Mouse (Mus musculus) frontal cortex, postnatal 10 days (tissue): Measurements from ENCODE around the gene Ttll5.

Experiments used
- DNase-seq, 2 experiments: peaks; one replicate each; pipeline ENCODE4 v3.0.0; 2022; ENCODE audit warnings: low spot score in 2 of 2, mixed read lengths in 1 of 2

The Ttll5 gene

DNA sequence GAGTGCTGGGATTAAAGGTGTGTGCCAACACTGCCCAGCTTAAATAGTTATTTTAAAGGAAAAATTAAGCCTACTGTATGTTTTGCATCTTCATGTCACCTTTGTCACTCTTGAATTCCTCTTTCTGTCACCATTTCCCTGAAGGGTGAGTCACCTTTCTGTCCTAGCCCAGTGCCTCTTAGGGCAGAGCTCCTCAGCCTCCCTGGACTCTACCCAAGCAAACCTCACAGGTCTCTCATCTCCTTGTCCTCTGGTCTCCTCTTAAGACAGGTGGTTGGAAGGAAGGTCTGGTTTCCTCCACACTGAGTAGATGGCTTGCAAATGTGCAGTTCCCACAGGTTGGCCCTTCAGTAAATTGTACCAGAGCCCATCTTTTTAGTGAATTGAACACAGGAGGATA is 143.4 kb downstream of the Ttll5 start:
- no peak for DNase-seq

DNA sequence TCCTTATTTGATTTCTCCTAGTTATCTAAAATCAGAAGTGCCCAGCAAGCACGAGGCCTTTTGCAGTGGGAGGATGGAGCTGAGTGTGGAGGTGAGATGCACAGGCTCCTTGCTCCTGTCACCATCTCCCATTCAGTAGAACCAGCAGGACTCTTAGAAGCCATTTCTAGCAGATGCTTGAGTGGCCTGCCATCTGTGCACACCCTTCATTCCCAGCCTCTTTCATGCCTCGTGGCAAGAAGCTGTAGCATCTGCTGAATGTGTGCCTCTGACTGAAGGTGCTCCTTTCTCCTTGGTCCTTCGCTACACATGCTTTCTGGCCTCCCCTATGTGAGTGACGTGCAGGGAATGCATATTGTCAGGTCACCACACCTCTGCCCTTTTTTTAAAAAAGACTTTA is 143.9 kb downstream of the Ttll5 start:
- DNase-seq: no peak

DNA sequence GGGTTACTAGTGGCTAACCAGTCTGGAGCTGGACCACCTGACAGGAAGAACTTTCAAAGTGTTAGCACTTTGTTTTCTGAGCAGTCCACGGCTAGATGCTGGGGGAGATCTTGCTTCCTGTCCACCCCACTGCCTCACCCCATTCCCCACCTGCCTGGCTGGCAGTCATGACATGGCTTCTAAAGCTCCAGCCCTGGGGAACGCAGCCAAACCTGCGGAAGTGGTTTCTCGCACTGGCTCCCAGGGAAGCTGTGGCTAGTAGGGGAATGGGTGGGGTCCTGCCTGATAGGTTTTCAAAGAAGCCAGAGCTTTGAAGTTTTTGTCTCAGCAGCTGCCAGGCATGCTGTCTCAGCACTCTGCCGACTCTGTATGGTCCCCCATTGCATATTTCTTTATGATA is 145.1 kb downstream of the Ttll5 start:
- no peak for DNase-seq

DNA sequence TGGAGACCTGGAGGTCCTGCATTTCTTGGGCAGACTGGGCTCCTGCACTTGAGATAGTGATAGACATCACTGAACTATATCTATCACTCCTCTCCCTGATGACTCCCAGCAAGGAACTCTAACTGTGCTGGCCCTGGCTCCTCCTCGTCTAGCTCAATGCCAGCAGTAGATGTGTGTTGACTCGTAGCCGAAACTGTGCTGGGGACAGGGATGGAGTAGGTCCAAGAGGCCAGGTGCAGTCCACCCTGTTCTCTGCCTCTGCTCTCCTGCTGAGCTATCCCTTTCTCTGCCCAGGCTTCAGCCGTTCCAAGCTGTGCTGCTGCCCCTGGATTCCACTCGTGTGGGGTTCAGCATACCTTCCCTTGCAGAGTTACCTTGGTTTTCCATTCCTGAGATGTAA is 145.7 kb downstream of the Ttll5 start:
- no peak for DNase-seq

DNA sequence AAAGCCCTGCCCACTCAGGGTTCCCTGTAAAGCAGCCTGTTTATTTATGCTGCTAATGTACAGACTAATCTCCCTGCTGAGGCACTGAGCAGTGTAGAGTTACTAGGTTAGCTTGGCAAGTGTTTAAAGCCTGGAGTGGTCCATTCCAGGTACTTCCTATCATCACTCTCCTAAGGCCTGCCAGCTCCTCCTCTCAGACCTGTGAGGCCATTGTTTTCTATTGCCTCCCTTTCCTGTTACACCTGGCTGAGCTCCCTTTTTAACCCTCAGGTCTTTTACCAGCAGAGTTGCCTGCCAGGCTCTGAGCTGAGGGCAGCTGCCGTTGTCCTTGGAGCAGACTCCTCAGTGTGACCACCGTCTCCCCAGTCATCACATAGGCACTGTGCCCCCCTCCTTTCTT is 146.3 kb downstream of the Ttll5 start:
- DNase-seq: no peak

DNA sequence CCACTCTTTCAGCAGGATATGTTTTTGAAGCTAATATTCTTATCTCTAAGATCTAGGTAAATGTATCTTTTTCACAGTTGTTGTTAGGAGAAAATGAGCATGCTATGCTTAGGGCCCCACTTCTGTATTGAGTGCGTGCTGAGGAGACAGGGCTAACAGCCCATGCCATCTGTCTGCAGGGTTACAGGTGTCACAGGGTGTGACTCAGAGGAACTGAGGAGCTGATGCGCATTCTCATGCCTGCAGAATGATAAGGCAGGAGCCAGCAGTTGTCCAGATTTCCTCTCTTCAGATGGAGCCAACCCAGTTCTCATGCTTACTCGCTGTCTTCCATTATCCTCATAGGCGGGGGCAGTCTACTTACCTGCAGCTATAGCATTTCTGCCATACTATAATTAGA is 147.2 kb downstream of the Ttll5 start:
- no peak for DNase-seq

DNA sequence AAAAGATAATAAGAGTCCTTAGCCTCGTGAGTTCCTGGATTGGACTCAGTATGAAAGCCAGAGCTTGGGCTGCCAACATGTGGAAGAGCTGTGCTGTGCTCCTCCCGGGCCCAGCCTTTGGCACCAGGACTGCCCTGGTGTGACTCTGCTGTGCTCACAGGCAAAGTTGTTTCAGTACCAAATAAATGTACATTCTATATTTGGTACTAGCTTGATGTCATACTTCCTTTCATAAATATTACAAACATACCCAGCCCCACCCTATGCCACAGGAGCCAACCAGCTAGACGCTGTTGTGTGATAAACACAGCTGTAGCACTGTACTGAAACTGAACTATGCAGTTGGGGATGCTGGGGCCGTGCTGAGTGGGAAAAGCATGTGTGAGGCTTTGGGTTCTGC is 149.1 kb downstream of the Ttll5 start:
- DNase-seq: no peak

DNA sequence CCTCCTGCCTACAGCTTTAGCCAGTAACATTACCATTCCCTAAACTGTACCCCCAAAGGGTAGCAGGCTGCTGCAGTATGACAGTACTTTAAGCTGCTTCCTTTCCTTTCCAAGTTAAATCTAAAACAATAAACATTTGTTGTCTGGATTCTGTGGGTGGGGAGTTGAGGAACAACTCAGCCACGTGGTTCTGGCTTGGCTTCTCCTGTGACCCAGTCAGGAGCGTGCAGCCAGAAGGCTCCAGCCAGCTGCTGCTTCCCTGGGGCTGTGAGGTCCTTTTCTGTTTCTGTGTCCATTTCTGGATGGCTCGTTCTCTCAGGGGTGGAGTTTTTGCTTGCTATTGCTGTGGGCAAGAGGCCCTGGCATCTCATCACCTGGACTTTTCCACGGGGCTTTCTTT is 149.6 kb downstream of the Ttll5 start:
- no peak for DNase-seq

DNA sequence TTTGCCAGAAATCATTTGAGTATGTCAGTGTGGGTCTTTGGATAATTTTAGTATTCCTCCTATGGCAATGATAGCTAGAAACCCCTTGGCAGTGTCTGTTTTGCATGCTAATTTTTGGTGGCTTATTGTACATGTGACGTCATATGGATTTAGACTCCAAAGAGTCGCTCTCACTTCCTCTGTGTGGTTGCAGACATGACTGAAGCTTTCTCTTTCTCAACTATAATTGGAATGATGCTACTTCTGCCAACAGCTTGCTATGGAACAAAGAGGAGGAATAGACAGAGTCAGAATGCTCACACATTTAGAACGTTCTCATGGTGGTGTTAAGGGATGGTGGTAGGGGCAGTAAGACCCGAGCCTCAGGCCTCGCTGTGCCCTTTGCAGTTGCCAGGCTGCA is 155.5 kb downstream of the Ttll5 start:
- DNase-seq: no peak

DNA sequence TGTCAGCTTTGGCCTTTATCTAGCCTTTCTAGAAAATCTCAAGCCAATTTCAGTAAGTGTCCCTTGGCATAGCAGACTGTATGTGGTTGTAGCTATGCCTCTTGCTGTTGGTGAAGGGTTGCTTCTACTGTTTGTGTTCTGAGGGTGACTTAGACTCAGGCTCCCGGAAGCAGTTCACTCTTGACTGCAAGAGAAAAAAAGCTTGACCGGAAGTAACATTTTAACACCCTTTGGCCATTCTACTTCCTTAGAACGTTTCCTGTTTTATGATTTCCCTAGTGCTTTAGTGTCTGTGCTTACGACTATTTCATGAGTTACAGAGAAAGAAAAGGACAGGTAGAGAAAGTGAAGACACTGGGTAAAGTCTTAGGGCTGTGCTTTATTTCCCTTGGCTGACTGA is 161.1 kb downstream of the Ttll5 start:
- DNase-seq: no peak

DNA sequence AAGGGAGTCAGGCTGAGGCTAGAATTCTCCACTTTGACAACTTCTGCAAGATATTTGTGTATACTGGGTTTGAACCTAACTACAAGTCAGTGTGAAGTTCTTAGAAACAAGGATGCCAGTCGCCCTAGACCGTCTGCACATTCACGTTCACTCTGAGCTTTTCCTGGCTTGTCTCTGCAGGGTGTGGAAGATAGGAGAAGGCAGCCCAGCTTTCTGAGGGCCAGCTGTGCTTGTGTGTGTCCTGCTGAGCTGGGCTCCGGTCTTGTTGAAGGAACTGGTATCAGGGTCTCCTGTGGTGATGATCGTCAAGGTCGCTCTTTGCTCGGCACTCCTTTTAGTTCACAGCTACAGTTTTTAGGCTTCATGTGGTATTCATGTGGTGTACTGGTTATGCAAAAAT is 161.6 kb downstream of the Ttll5 start:
- DNase-seq: no peak

DNA sequence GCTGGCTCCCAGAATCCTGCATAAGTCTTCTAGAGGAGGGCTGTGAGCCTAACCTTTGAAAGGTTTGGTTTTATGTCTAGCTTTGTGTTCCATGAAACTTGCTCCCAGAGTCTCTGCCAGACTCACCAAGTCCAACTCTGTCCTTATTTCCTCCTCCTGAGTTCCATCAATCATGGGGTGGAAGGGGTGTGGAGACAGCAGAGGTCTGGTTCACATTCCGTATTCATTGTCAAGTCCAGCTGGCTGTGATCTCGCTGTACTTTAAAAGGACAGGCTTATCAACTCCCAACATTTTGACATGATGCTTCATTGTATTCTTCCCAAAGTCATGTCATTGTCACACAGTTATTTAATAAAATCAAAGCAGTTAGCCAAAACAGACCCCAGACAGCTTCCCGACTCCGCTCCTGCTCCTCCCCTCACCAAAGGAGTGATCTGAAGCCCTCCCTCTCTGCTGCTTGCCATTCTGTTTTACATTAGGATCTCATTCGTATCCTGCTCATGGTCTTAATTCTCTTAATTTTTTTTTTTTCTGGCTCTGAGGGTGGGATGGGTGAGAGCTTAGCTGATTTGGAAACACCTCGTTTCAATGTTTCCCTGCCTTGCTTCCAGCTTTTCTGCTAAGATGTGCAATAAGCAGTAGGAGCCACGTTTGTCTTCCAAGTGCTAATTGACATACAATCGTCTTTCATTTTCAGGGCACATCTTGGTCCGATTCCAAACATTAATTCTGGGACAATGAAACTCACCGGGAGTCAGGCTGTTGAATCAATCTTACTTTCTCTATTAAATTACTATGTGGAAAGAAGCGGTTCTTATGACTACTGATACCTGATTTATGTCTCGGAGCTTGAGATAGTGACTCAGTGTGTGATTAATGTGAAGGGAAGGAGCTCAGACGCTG is 162.3 kb downstream of the Ttll5 start:
- no peak for DNase-seq

DNA sequence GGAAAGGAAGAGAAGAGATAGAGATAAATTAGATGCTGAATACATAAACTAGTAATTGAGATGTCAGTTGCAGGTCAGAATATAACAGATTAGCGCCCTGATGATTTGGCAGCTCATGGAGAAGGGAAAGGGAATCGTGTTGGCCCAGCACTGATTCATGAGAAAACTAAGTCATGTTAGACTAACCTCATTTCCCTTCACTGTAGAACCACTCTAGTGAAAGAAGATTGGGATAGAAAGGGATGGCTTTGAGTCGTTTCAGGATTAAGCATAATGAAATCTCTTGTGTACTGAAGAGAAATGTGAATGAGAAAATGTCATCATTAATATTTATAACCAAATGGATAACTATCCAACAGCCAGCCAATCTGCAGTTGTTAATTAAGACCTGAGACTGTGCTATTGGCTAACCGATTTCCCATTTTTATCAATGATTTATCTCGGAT is 163.0 kb downstream of the Ttll5 start:
- DNase-seq: no peak

DNA sequence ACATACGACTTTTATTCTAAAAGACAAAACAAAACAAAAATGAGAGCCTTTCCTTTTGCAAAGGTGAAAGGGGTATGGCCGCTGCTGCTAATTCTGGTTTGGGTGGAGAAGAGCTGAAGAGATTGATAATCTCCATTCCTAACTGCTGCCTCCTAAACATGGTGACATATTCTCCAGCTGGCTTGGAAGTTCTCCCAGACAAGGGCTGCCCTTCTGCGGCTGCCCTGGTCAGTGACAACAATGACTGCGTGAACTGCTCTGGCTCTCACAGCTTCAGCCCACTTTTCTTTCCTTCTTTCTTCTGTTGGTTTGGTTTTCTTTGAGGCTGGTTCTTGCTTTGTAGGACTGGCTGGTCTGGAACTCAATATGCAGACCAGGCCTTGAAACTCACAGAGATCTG is 163.7 kb downstream of the Ttll5 start:
- no peak for DNase-seq

DNA sequence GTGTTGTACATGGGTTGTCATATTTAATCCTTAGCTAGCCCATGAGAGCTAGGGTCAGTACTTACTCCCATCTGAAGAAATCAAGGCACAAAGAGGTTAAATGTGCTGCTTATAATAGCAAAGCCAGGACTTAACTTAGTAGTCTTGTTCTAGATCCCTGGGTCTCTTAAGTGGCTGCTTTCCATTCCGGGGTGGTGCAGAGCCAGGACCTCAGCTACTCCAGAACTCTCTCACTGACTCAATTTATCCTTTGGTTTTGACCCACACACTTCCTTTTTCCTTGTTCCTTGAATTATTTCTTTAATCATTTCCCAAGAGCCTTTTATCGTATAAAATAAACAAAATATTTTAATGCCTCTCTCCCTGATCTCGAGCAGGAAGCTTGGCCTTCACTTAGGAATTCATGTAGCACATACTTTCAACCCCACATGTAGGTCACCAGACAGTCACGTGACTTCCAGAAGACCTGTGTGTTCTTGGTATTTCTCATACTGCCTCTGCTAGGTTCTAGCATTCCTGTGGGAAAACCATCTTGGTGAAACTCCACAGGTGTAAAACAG is 164.4 kb downstream of the Ttll5 start:
- DNase-seq: no peak

DNA sequence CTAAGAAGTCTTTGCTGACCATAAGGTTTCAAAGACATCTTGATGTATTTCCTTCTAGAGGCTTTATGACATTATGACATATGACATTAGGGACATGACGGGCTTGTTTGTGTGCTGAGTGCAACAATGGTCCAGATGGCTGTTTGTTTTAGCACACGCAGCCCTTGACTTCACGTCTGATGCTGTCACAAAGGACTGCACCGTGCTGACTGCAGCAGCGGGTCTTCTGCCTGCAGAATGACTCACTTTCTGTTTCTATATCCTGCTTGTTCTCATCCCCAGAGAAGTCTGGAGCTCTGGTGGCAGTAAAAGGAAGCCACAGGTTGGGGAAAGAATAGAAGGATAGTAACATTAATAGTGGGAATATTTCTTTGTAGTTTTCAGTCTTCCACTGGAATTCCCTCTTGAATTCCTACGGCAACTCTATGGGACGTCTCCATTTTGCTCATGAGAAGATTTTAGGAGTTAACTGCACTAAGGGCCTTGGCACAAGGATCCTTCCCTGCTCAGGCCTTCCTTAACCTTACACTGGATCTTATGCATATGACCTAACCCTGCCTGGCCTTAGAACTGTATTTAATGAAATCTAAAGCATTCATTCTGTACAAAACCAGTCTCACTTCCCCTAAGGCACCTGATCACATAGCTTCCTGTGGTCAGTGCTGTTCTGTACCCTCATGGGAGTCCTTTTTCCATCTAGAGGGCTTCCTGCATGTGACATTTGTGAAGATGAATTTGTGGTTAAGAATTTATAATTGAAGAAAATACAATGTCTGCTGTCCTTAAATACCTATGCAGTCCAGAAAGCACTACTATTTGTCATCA is 167.8 kb downstream of the Ttll5 start:
- no peak for DNase-seq

DNA sequence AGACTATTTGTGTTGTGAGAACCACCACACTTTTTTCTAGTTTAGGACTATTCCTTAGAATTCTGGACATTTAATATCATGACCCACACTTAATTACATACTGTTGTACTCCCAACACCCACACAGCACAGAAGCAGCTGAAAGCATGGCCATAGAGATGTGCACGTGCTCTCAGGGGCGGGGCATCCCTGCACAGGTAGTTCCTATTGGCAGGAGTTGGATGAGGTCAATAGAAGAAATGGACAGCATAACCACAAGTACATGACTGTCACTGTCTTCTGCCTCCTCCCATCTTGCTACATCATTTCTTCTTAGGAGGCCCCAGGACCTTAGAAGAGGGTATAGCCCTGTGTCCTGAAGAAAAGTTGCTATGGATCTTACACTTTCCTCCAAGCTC is 168.4 kb downstream of the Ttll5 start:
- DNase-seq: no peak

DNA sequence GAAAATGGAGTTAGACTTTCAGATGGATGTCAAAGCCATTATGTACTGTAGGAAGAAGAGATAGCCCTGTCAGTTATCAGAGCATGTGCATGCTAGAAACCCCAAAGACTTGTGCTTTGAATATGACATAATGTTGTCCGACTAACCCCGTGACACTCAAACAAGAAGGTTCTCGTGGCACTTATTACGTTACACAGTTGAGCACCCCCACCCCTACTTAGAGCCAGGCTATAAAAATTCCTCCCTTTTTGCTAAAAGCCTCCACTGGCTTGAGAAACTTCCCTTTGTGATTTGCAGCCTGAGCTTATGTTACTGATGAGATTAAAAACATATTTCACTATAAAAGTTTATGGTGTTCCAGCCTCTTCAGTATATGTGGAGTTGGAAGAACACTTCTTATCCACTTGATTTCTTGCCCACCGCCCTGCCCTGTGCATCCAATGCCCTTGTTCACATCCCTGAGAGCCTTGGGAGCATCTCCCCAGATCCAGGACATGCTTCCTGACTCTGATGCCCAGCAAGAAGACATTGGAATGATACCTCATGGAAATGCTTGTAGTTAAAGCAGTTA is 169.4 kb downstream of the Ttll5 start:
- no peak for DNase-seq

DNA sequence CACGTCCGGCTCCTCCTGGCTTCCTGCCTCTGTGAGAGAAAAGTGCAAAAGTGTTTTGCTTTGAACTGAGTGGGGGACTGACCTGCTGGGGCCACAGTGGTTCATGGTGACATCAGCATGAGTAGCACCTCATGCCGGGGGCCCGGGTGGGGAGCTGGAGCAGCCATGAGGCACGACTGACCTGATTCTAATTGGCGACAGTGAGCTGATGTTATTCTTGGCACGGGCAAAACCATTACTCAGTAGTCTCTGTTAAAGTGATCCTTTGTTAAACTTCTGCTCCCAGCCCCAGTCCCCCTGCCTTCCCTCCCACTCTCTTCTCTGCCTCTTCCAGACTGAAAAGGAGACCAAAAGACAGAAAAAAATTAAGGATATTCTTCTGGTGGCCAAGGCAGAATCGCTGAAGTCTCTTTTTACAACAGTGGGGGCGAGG is 176.2 kb downstream of the Ttll5 start:
- DNase-seq: peak in 1 of 2 experiments; percentile 36

DNA sequence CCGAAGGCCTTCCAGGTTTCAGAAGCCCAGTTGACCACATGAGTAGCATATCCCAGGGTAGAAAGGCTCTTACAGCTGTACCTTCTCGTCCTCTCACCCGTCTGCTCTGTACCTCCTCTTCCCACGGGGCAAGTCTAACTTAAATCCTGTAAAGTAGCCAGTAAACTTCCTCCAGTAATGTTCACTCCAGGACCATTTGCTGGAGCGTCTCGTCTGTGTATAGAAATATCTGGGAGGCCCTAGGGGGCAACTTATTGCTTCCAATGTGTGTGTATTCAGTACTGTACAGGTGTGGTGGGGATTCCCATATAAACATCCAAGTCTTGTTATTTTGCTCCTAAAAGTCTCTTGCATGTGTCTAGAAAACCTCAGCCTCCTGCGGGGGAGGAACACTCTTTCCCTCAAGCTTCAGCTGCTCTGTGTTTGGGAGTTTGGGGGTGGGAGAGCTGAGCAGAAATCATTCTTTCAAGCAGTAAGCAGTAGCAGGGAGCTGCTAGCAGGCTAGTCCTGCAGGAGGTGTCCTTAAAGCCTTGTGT is 176.7 kb downstream of the Ttll5 start:
- no peak for DNase-seq

DNA sequence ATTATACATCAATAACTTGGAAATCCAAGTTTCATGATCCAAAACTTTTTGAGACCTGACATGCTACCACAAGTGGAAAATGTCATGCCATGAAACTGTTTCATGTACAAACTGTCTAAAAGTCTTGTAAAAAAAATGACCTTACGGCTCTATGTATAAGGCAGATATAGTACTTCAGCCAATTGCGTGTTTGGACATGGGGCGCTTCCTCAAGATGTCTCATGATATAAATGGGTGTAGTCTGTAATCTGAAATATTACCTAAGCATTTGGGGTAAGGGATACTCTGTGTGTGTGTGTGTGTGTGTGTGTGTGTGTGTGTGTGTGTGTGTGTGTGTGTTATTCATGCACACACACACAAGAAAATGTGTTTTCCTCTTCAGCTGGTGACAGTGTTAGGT is 180.2 kb downstream of the Ttll5 start:
- DNase-seq: no peak

DNA sequence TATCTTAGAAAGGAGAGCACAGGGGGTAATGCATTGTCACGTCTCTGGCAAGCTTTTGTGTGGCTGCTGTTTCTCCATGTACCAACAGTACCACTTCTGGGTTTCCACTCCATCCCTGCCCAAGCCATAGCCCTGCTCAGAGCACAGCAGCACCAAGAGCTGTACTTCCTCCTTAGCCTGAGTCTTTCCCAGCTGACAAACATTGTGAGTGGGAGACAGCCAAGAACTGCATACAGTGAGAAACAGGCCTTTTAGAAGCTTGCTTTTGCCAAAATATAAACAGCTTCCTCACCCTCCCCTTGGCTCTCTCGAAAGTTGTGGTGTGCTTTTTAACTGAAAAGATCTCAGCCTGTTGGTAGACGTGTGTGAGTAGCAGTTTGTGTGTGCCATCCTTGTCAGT is 182.9 kb downstream of the Ttll5 start:
- no peak for DNase-seq
